Mouse (Mus musculus) retina, adult 2 months (tissue): ENCODE data around the gene Rexo1.

ENCODE experiments used
- DNase-seq: peaks from one replicate; pipeline ENCODE4 v3.0.0-alpha.2; 2012; ENCODE audit warnings: low read depth, low spot score

Rexo1 gene

GRCm38 (mm10) chr10:80557346-80557965, 3.9 kb downstream of the Rexo1 start:
- DNase-seq, result no peak

GRCm38 (mm10) chr10:80553997-80554396, 7.4 kb downstream of the Rexo1 start:
- DNase-seq, result no peak

- DNase-seq, result no peak
Measured at GRCm38 (mm10) chr10:80553575-80553974, 7.8 kb downstream of the Rexo1 start.

GRCm38 (mm10) chr10:80552364-80552763, 9.0 kb downstream of the Rexo1 start:
- DNase-seq, result no peak

- no peak for DNase-seq
Measured at GRCm38 (mm10) chr10:80549279-80549678, 12.1 kb downstream of the Rexo1 start.

- peak; percentile 44 for DNase-seq
Measured at GRCm38 (mm10) chr10:80548428-80549006, 12.8 kb downstream of the Rexo1 start.

GRCm38 (mm10) chr10:80547539-80547938, 13.8 kb downstream of the Rexo1 start:
- no peak for DNase-seq

- no peak for DNase-seq
Measured at GRCm38 (mm10) chr10:80546945-80547344, 14.4 kb downstream of the Rexo1 start.

- no peak for DNase-seq
Measured at GRCm38 (mm10) chr10:80545590-80545989, 15.8 kb downstream of the Rexo1 start.

GRCm38 (mm10) chr10:80543873-80544272, 17.5 kb downstream of the Rexo1 start:
- no peak for DNase-seq

GRCm38 (mm10) chr10:80539493-80539892, 21.9 kb downstream of the Rexo1 start:
- DNase-seq, result no peak

- DNase-seq, result peak; percentile 25
Measured at GRCm38 (mm10) chr10:80538710-80539394, 22.5 kb downstream of the Rexo1 start, which contains the start of gene Atp8b3. TSS of gene Atp8b3 (minus strand) at chr10:80539124.

GRCm38 (mm10) chr10:80538180-80538579, 23.2 kb downstream of the Rexo1 start:
- DNase-seq, result no peak

- DNase-seq, result no peak
Measured at GRCm38 (mm10) chr10:80535711-80536110, 25.6 kb downstream of the Rexo1 start.

GRCm38 (mm10) chr10:80535071-80535470, 26.3 kb downstream of the Rexo1 start:
- no peak for DNase-seq

- DNase-seq, result no peak
Measured at GRCm38 (mm10) chr10:80533704-80534103, 27.7 kb downstream of the Rexo1 start.

- no peak for DNase-seq
Measured at GRCm38 (mm10) chr10:80532783-80533182, 28.6 kb downstream of the Rexo1 start.

- DNase-seq, result no peak
Measured at GRCm38 (mm10) chr10:80526172-80526571, 35.2 kb downstream of the Rexo1 start.

- DNase-seq, result no peak
Measured at GRCm38 (mm10) chr10:80523299-80523698, 38.1 kb downstream of the Rexo1 start.

- DNase-seq, result no peak
Measured at GRCm38 (mm10) chr10:80519287-80519686, 42.1 kb downstream of the Rexo1 start.

- DNase-seq, result no peak
Measured at GRCm38 (mm10) chr10:80513739-80514138, 47.6 kb downstream of the Rexo1 start.

GRCm38 (mm10) chr10:80510273-80510660, 51.1 kb downstream of the Rexo1 start:
- DNase-seq, result no peak
